In the genomic region with DNA sequence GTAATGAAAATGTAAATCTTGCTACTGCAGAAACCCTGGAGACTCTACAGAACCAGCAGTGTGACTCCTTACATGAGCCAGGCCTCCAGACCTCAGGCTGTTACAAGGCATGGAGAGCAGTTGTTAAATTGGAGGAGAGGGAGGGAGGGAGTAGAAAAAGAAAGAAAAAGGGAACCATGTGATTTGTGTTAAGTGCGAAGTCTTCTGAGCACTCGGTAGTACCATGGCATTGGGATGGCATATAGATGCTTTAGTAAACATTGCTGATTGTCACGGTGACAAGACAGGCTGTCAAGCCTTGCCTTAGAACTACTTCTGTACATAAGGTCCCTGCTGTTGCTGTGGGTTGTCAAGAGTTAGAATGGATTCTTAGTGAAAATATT, we compare ENCODE assay signal across 17 mouse cellular contexts.
"Had no signal": no experiment of that assay in that cellular context is flagged by ENCODE, and none has a peak within 500 bp of the region (broad histone marks: within the 10 kb centered on the region; RNA-seq: fewer than 3 reads in every experiment).

No protein-coding gene starts in this region.

- ATAC-seq: liver, postnatal 0 days; lung, postnatal 0 days had no signal

- H3K4me1 ChIP-seq: liver, embryonic 15.5 days; lung, embryonic 15.5 days; megakaryocyte, embryonic 14.5 days; neural tube, embryonic 12.5 days; stomach, embryonic 15.5 days had no signal

- H3K4me2 ChIP-seq: liver, embryonic 15.5 days; lung, embryonic 15.5 days; neural tube, embryonic 12.5 days; stomach, embryonic 15.5 days had no signal

- H3K36me3 ChIP-seq: liver, embryonic 15.5 days; lung, embryonic 15.5 days; neural tube, embryonic 12.5 days; stomach, embryonic 15.5 days had no signal

- H3K9ac ChIP-seq: liver, embryonic 15.5 days; liver, postnatal 0 days; lung, embryonic 15.5 days; neural tube, embryonic 12.5 days; stomach, embryonic 15.5 days had no signal

- H3K9me3 ChIP-seq: liver, embryonic 15.5 days; lung, embryonic 15.5 days; neural tube, embryonic 12.5 days; stomach, embryonic 15.5 days had no signal

- H3K27ac ChIP-seq: liver, embryonic 15.5 days; lung, embryonic 15.5 days; macrophage; neural tube, embryonic 12.5 days; stomach, embryonic 15.5 days; stomach, postnatal 0 days had no signal

- H3K27me3 ChIP-seq: liver, embryonic 15.5 days; lung, embryonic 15.5 days; megakaryocyte, embryonic 14.5 days; neural tube, embryonic 12.5 days; stomach, embryonic 15.5 days had no signal

- H3K4me3 ChIP-seq: liver, embryonic 15.5 days; lung, embryonic 15.5 days; megakaryocyte, embryonic 14.5 days; neural tube, embryonic 12.5 days; stomach, embryonic 15.5 days had no signal

- DNase-seq: liver, postnatal 0 days; lung, adult 2 months; lung, postnatal 14 days; lung, postnatal 36 days; midbrain, embryonic 14.5 days; right cerebral cortex, postnatal 14 days; thymus, adult 2 months; thymus, postnatal 25 days; thymus, postnatal 4 days had no signal
